Mouse (Mus musculus) MEL (cell line): ENCODE data around the gene Taar9. TPM values are rescaled to one million over a fixed set of nuclear protein-coding genes. Genes with fewer than 3 reads are reported as not detected.
A peak's percentile ranks its signal among the peaks of the same experiment; 100 is the strongest.

Experiments used
- DNase-seq: peaks from one replicate; pipeline ENCODE4 v3.0.0; 2011; ENCODE audit warnings: low read depth, low spot score
- H3K27ac ChIP-seq: 2 replicates; pipeline ENCODE4 v1.5.1; 2012; ENCODE audit warnings: low read depth, mild to moderate bottlenecking, control low read depth, low read length, moderate library complexity; ENCODE audit not compliant: control insufficient read depth
- H3K27me3 ChIP-seq, 2 experiments: fragments of 150-350 bp in 1 of 2; sonication (generic) in 1 of 2; 2 replicates each; pipeline ENCODE4 v1.6.1; 2012; ENCODE audit warnings: low read length in 2 of 2, mild to moderate bottlenecking in 2 of 2, improper control_type of control experiment in 1 of 2, moderate library complexity in 1 of 2; ENCODE audit not compliant: insufficient read depth in 2 of 2, control insufficient read depth in 1 of 2
- H3K36me3 ChIP-seq, 2 experiments: 2 replicates each; pipeline ENCODE4 v1.6.1; 2012 to 2014; ENCODE audit warnings: low read length in 2 of 2, improper control_type of control experiment in 1 of 2, inconsistent platforms in 1 of 2, mild to moderate bottlenecking in 1 of 2; ENCODE audit not compliant: insufficient read depth in 2 of 2, control insufficient read depth in 1 of 2
- H3K4me1 ChIP-seq, 2 experiments: fragments of 150-350 bp in 1 of 2; sonication (generic) in 1 of 2; 2 replicates each; pipeline ENCODE4 v1.6.1; 2012; ENCODE audit warnings: low read length in 2 of 2, improper control_type of control experiment in 1 of 2, mild to moderate bottlenecking in 1 of 2; ENCODE audit not compliant: insufficient read depth in 2 of 2, control insufficient read depth in 1 of 2
- H3K4me3 ChIP-seq, 2 experiments: fragments of 150-350 bp in 1 of 2; sonication (generic) in 1 of 2; 2 replicates each; pipeline ENCODE4 v1.5.1; 2012; ENCODE audit warnings: low read depth in 2 of 2, low read length in 2 of 2, mild to moderate bottlenecking in 2 of 2, moderate library complexity in 2 of 2, control low read depth in 1 of 2, improper control_type of control experiment in 1 of 2; ENCODE audit not compliant: control insufficient read depth in 1 of 2, insufficient read depth in 1 of 2
- H3K79me2 ChIP-seq: 2 replicates; pipeline ENCODE4 v1.6.1; 2012; ENCODE audit warnings: mild to moderate bottlenecking, low read length, moderate library complexity; ENCODE audit not compliant: control insufficient read depth, poor library complexity, insufficient read depth
- H3K9ac ChIP-seq: 2 replicates; pipeline ENCODE4 v1.6.1; 2012; ENCODE audit warnings: low read depth, mild to moderate bottlenecking, control low read depth, low read length, moderate library complexity; ENCODE audit not compliant: control insufficient read depth, poor library complexity, severe bottlenecking
- H3K9me3 ChIP-seq: fragments of 150-350 bp; sonication (generic); replicated peaks from 2 replicates; pipeline ENCODE4 v1.6.1; 2012; ENCODE audit warnings: mild to moderate bottlenecking, low read length, improper control_type of control experiment, moderate library complexity; ENCODE audit not compliant: insufficient read depth
- BHLHE40 ChIP-seq: IDR thresholded peaks from 2 replicates; pipeline ENCODE4 v1.6.1; 2012; ENCODE audit warnings: low read depth, mild to moderate bottlenecking, inconsistent platforms, low read length, improper control_type of control experiment, borderline replicate concordance
- CHD1 ChIP-seq: IDR thresholded peaks from 2 replicates; pipeline ENCODE4 v1.6.1; 2012; ENCODE audit warnings: low read depth, mild to moderate bottlenecking, inconsistent platforms, low read length, improper control_type of control experiment
- CHD2 ChIP-seq: IDR thresholded peaks from 2 replicates; pipeline ENCODE4 v1.6.1; 2011; ENCODE audit warnings: low read length, improper control_type of control experiment
- CTCF ChIP-seq, 3 experiments: IDR thresholded peaks in 2 of 3; conservative IDR thresholded peaks in 1 of 3; 2 replicates each; pipeline ENCODE4 v1.5.1; 2011 to 2012; ENCODE audit warnings: low read length in 3 of 3, low read depth in 2 of 3, mild to moderate bottlenecking in 2 of 3, improper control_type of control experiment in 1 of 3, inconsistent platforms in 1 of 3, mixed read lengths in 1 of 3, moderate library complexity in 1 of 3; ENCODE audit not compliant: control insufficient read depth in 1 of 3, insufficient read depth in 1 of 3, poor library complexity in 1 of 3, severe bottlenecking in 1 of 3
- E2F4 ChIP-seq: IDR thresholded peaks from 2 replicates; pipeline ENCODE4 v1.6.1; 2011; ENCODE audit warnings: low read depth, low read length, improper control_type of control experiment, borderline replicate concordance
- ELF1 ChIP-seq: IDR thresholded peaks from 2 replicates; pipeline ENCODE4 v1.6.1; 2014; ENCODE audit warnings: low read depth, mild to moderate bottlenecking, inconsistent platforms, low read length, improper control_type of control experiment, moderate library complexity
- EP300 ChIP-seq, 2 experiments: IDR thresholded peaks; 2 replicates each; pipeline ENCODE4 v1.6.1; 2011; ENCODE audit warnings: improper control_type of control experiment in 2 of 2, low read length in 2 of 2, low read depth in 1 of 2, mild to moderate bottlenecking in 1 of 2
- GABPA ChIP-seq: IDR thresholded peaks from 2 replicates; pipeline ENCODE4 v1.6.1; 2012; ENCODE audit warnings: low read depth, mild to moderate bottlenecking, inconsistent platforms, low read length, improper control_type of control experiment, moderate library complexity
- GATA1 ChIP-seq: IDR thresholded peaks from 2 replicates; pipeline ENCODE4 v1.6.1; 2011; ENCODE audit warnings: low read depth, low read length, improper control_type of control experiment
- HCFC1 ChIP-seq: IDR thresholded peaks from 2 replicates; pipeline ENCODE4 v1.6.1; 2012; ENCODE audit warnings: low read depth, mild to moderate bottlenecking, inconsistent platforms, low read length, improper control_type of control experiment, moderate library complexity
- JUND ChIP-seq: IDR thresholded peaks from 2 replicates; pipeline ENCODE4 v1.6.1; 2011; ENCODE audit warnings: low read depth, mild to moderate bottlenecking, improper control_type of control experiment, low read length
- KAT2A ChIP-seq: conservative IDR thresholded peaks from 2 replicates; pipeline ENCODE4 v1.6.1; 2012; ENCODE audit warnings: low read depth, low read length, improper control_type of control experiment, inconsistent platforms
- MAFK ChIP-seq: IDR thresholded peaks from 2 replicates; pipeline ENCODE4 v1.6.1; 2011; ENCODE audit warnings: low read depth, mild to moderate bottlenecking, low read length, improper control_type of control experiment, borderline replicate concordance
- MAX ChIP-seq: IDR thresholded peaks from 2 replicates; pipeline ENCODE4 v1.6.1; 2011; ENCODE audit warnings: low read length, improper control_type of control experiment
- MEF2A ChIP-seq: IDR thresholded peaks from 2 replicates; pipeline ENCODE4 v1.6.1; 2014; ENCODE audit warnings: low read depth, mild to moderate bottlenecking, inconsistent platforms, low read length, improper control_type of control experiment; ENCODE audit not compliant: poor library complexity, insufficient replicate concordance, severe bottlenecking; ENCODE audit errors: extremely low read depth
- MXI1 ChIP-seq: IDR thresholded peaks from 2 replicates; pipeline ENCODE4 v1.6.1; 2011; ENCODE audit warnings: mild to moderate bottlenecking, low read depth, low read length, improper control_type of control experiment
- MYB ChIP-seq: IDR thresholded peaks from 2 replicates; pipeline ENCODE4 v1.6.1; 2011; ENCODE audit warnings: mild to moderate bottlenecking, low read depth, low read length, improper control_type of control experiment
- MYC ChIP-seq: IDR thresholded peaks from 2 replicates; pipeline ENCODE4 v1.6.1; 2011; ENCODE audit warnings: low read depth, mild to moderate bottlenecking, low read length, improper control_type of control experiment, moderate library complexity
- NELFE ChIP-seq: IDR thresholded peaks from 2 replicates; pipeline ENCODE4 v1.6.1; 2011; ENCODE audit warnings: low read depth, low read length, improper control_type of control experiment
- NRF1 ChIP-seq: IDR thresholded peaks from 2 replicates; pipeline ENCODE4 v1.6.1; 2014; ENCODE audit warnings: low read depth, mild to moderate bottlenecking, inconsistent platforms, low read length, improper control_type of control experiment, moderate library complexity; ENCODE audit not compliant: poor library complexity, insufficient read depth, severe bottlenecking
- POLR2A ChIP-seq, 2 experiments: IDR thresholded peaks; 2 replicates each; pipeline ENCODE4 v1.6.1; 2011 to 2012; ENCODE audit warnings: low read length in 2 of 2, mild to moderate bottlenecking in 2 of 2, control low read depth in 1 of 2, improper control_type of control experiment in 1 of 2, low read depth in 1 of 2, moderate library complexity in 1 of 2; ENCODE audit not compliant: control insufficient read depth in 1 of 2, insufficient read depth in 1 of 2, poor library complexity in 1 of 2
- POLR2AphosphoS2 ChIP-seq: IDR thresholded peaks from 2 replicates; pipeline ENCODE4 v1.6.1; 2011; ENCODE audit warnings: low read length, improper control_type of control experiment
- POLR2AphosphoS5 ChIP-seq: IDR thresholded peaks from 2 replicates; pipeline ENCODE4 v1.6.1; 2012; ENCODE audit warnings: low read depth, borderline replicate concordance, mild to moderate bottlenecking, inconsistent platforms, low read length, moderate library complexity, mixed read lengths
- RAD21 ChIP-seq: IDR thresholded peaks from 2 replicates; pipeline ENCODE4 v1.6.1; 2011; ENCODE audit warnings: mild to moderate bottlenecking, low read depth, low read length, improper control_type of control experiment
- RCOR1 ChIP-seq: IDR thresholded peaks from 2 replicates; pipeline ENCODE4 v1.6.1; 2012; ENCODE audit warnings: low read depth, mild to moderate bottlenecking, inconsistent platforms, low read length, improper control_type of control experiment
- SIN3A ChIP-seq: IDR thresholded peaks from 2 replicates; pipeline ENCODE4 v1.6.1; 2012; ENCODE audit warnings: low read length, improper control_type of control experiment, inconsistent platforms
- SMC3 ChIP-seq: IDR thresholded peaks from 2 replicates; pipeline ENCODE4 v1.6.1; 2011; ENCODE audit warnings: low read depth, low read length, improper control_type of control experiment
- TAL1 ChIP-seq: IDR thresholded peaks from 2 replicates; pipeline ENCODE4 v1.6.1; 2012; ENCODE audit warnings: mild to moderate bottlenecking, inconsistent platforms, low read length, moderate library complexity, mixed read lengths
- TBP ChIP-seq: IDR thresholded peaks from 2 replicates; pipeline ENCODE4 v1.8.0; 2011; ENCODE audit warnings: low read depth, low read length, improper control_type of control experiment
- TCF12 ChIP-seq: IDR thresholded peaks from 2 replicates; pipeline ENCODE4 v1.6.1; 2014; ENCODE audit warnings: low read depth, mild to moderate bottlenecking, inconsistent platforms, low read length, improper control_type of control experiment, moderate library complexity
- UBTF ChIP-seq: IDR thresholded peaks from 2 replicates; pipeline ENCODE4 v1.6.1; 2012; ENCODE audit warnings: low read depth, mild to moderate bottlenecking, inconsistent platforms, low read length, improper control_type of control experiment, moderate library complexity, borderline replicate concordance; ENCODE audit not compliant: insufficient read depth
- USF1 ChIP-seq: IDR thresholded peaks from 2 replicates; pipeline ENCODE4 v1.6.1; 2014; ENCODE audit warnings: low read depth, mild to moderate bottlenecking, inconsistent platforms, low read length, improper control_type of control experiment, moderate library complexity
- USF2 ChIP-seq, 2 experiments: IDR thresholded peaks; 2 replicates each; pipeline ENCODE4 v1.6.1; 2011 to 2012; ENCODE audit warnings: improper control_type of control experiment in 2 of 2, low read length in 2 of 2, borderline replicate concordance in 1 of 2, inconsistent platforms in 1 of 2, low read depth in 1 of 2, mild to moderate bottlenecking in 1 of 2; ENCODE audit not compliant: insufficient read depth in 1 of 2
- ZC3H11A ChIP-seq: IDR thresholded peaks from 2 replicates; pipeline ENCODE4 v1.6.1; 2012; ENCODE audit warnings: low read depth, mild to moderate bottlenecking, inconsistent platforms, low read length, improper control_type of control experiment
- ZKSCAN1 ChIP-seq: IDR thresholded peaks from 2 replicates; pipeline ENCODE4 v1.6.1; 2012; ENCODE audit warnings: low read depth, mild to moderate bottlenecking, inconsistent platforms, low read length, improper control_type of control experiment, moderate library complexity
- ZMIZ1 ChIP-seq: IDR thresholded peaks from 2 replicates; pipeline ENCODE4 v1.6.1; 2012; ENCODE audit warnings: low read depth, mild to moderate bottlenecking, inconsistent platforms, low read length, improper control_type of control experiment, moderate library complexity
- ZNF384 ChIP-seq: IDR thresholded peaks from 2 replicates; pipeline ENCODE4 v1.6.1; 2012; ENCODE audit warnings: low read depth, mild to moderate bottlenecking, inconsistent platforms, low read length, improper control_type of control experiment
- polyA plus RNA-seq, 2 experiments: library from polyadenylated mRNA; stranded (reverse) in 1 of 2; unstranded in 1 of 2; fragments of >175 nt in 1 of 2; fragments of >200 nt in 1 of 2; gene quantifications; 2 replicates each; pipeline versions ENCODE4 v1.2.1 to v1.2.4; 2012; ENCODE audit warnings: low replicate concordance in 2 of 2, low read depth in 1 of 2; ENCODE audit not compliant: insufficient read length in 2 of 2, insufficient read depth in 1 of 2, missing spikeins in 1 of 2
- total RNA-seq: library from RNA; depleted of rRNA; stranded (reverse); fragments of 300-350 nt; gene quantifications from 2 replicates; pipeline ENCODE4 v1.2.3, GENCODE M21; 2012

Gene Taar9
- total and polyA plus RNA-seq, 3 experiments: not detected

- peak; percentile 67 for DNase-seq
- peak overlapping the region; percentile 95 for H3K27ac ChIP-seq
- no peaks in the 10 kb centered on the region for H3K9me3 ChIP-seq
- peaks cover 6 to 15% of the 10 kb centered on the region in 2 experiments for H3K4me1 ChIP-seq
- H3K27me3 ChIP-seq: no peaks in the 10 kb centered on the region; a peak in 1 of 4 replicates
- H3K9ac ChIP-seq: peak overlapping the region; percentile 20; the same call in 1 of the 2 replicates
- no peaks in the 10 kb centered on the region for H3K79me2 ChIP-seq
- H3K36me3 ChIP-seq: peaks cover 0 to 23% of the 10 kb centered on the region in 2 experiments; a peak in 2 of 4 replicates
- H3K4me3 ChIP-seq: 0 out of 4 replicates have a peak overlapping the region, but pooled peaks of 1 of the 2 experiments have one; percentile 2
- TF ChIP-seq ZNF384 (0 out of 2 replicates have a peak, but pooled peaks have one; percentile 22), BHLHE40 (no peak), POLR2A (IDR thresholded peaks at IDR 0.05; ENCODE audit: control insufficient read depth in 1 of 2, insufficient read depth in 1 of 2, low read depth in 1 of 2, low read length in 2 of 2, poor library complexity in 1 of 2) (no peak), MEF2A (no peak), JUND (no peak), ZC3H11A (no peak), MAX (no peak), E2F4 (no peak), SMC3 (no peak), MXI1 (no peak), RCOR1 (0 out of 2 replicates have a peak, but pooled peaks have one; percentile 31), KAT2A (no peak), MYC (no peak), HCFC1 (no peak), ZKSCAN1 (no peak), ZMIZ1 (no peak), TCF12 (peak; percentile 35; the same call in 1 of the 2 replicates), NELFE (no peak), CHD1 (no peak), MYB (no peak), RAD21 (no peak), GATA1 (peak; percentile 81), GABPA (no peak), USF1 (no peak), NRF1 (no peak), EP300 (IDR thresholded peaks at IDR 0.05; ENCODE audit: low read depth in 1 of 2, low read length in 2 of 2) (peak; percentile 65 to 69), TBP (no peak), UBTF (no peak), POLR2AphosphoS5 (no peak), CTCF (IDR thresholded peaks at IDR 0.05 in 2 of 3, conservative IDR thresholded peaks at IDR 0.05 in 1 of 3; ENCODE audit: control insufficient read depth in 1 of 3, insufficient read depth in 1 of 3, low read depth in 2 of 3, low read length in 3 of 3, poor library complexity in 1 of 3, severe bottlenecking in 1 of 3) (no peak), ELF1 (no peak), MAFK (no peak), TAL1 (no peak), SIN3A (peak; percentile 23; the same call in 1 of the 2 replicates), CHD2 (no peak), POLR2AphosphoS2 (no peak), USF2 (IDR thresholded peaks at IDR 0.05; ENCODE audit: borderline replicate concordance in 1 of 2, insufficient read depth in 1 of 2, low read depth in 1 of 2, low read length in 2 of 2) (no peak)
Observed at GRCm38 (mm10) chr10:24134071-24134645, 24.8 kb upstream of the Taar9 start.
